Mouse (Mus musculus) erythroblast, embryonic 14.5 days (primary cell): ENCODE data around the gene Kctd12. TPM values are rescaled to one million over a fixed set of nuclear protein-coding genes. Genes with fewer than 3 reads are reported as not detected.
A peak's percentile ranks its signal among the peaks of the same experiment; 100 is the strongest.

Experiments used
- H3K27me3 ChIP-seq: 2 replicates; pipeline ENCODE4 v1.6.1; 2012; ENCODE audit warnings: inconsistent platforms; ENCODE audit not compliant: control insufficient read depth
- H3K36me3 ChIP-seq: 2 replicates; pipeline ENCODE4 v1.6.1; 2012; ENCODE audit warnings: mild to moderate bottlenecking, inconsistent platforms; ENCODE audit not compliant: control insufficient read depth
- H3K4me1 ChIP-seq: 2 replicates; pipeline ENCODE4 v1.6.1; 2012; ENCODE audit warnings: inconsistent platforms; ENCODE audit not compliant: control insufficient read depth
- H3K4me3 ChIP-seq: replicated peaks from 2 replicates; pipeline ENCODE3; 2012; ENCODE audit warnings: moderate library complexity, mild to moderate bottlenecking, inconsistent platforms
- H3K9me3 ChIP-seq: 2 replicates; pipeline ENCODE4 v1.6.1; 2012; ENCODE audit warnings: low read length, inconsistent platforms, mixed read lengths; ENCODE audit not compliant: control insufficient read depth
- GATA1 ChIP-seq: IDR thresholded peaks from 2 replicates; pipeline ENCODE4 v1.6.1; 2012; ENCODE audit warnings: low read length, inconsistent platforms, mixed read lengths
- TAL1 ChIP-seq: IDR thresholded peaks from 3 replicates; pipeline ENCODE4 v1.6.1; 2012; ENCODE audit warnings: low read length, inconsistent platforms, mixed read lengths
- polyA plus RNA-seq: library from polyadenylated mRNA; stranded (reverse); fragments of >175 nt; gene quantifications from 2 replicates; pipeline ENCODE4 v1.2.3, GENCODE M21; 2012

Gene Kctd12
- polyA plus RNA-seq, 1 experiment = 0.04 TPM

DNA sequence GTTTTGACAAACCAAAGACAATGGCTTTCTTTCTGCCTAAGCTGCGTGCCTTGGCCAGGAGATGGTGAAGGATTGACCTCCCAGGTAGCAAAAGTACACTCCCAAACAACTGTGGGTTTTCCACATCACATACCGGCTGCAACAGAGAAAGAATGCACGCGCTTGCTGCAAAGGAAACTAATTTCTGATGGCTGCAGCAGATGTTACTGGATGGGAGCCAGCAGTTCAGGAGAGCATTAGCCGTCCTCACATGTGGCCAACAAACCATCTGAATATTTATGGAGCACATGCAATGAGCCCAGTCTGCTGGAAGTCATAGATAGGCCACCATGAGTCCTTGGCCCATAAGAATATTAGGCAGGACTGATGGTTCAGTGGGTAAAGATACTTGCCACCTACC lies 7.4 kb upstream of the Kctd12 start:
- TF ChIP-seq TAL1 (no peak), GATA1 (no peak)
- H3K36me3 ChIP-seq = no peaks in the 10 kb centered on the region
- no peak overlapping the region for H3K4me3 ChIP-seq
- H3K9me3 ChIP-seq = no peaks in the 10 kb centered on the region
- H3K4me1 ChIP-seq = no peaks in the 10 kb centered on the region
- no peaks in the 10 kb centered on the region for H3K27me3 ChIP-seq

DNA sequence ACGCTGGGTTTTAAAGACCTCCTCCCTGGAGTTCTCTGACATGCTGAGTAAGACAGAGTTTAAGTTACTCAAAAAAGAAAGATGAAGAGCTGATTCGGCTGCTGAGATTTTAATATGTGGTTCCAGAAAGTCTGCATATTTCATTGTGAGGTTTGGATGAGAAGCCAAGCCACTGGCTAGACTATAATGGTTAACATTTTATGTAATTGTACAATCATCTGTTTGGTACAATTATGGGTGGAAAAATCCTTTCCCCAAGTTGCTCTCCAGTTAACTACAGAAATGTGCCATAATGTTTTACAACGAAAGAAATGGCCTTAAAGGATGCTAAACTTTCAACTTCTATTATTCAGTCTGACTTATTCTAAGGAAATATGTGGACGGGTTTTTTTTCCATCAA lies 6.8 kb upstream of the Kctd12 start:
- peaks cover 5% of the 10 kb centered on the region for H3K27me3 ChIP-seq
- no peaks in the 10 kb centered on the region for H3K4me1 ChIP-seq
- H3K36me3 ChIP-seq = no peaks in the 10 kb centered on the region
- TF ChIP-seq GATA1 (no peak), TAL1 (no peak)
- no peak overlapping the region for H3K4me3 ChIP-seq
- no peaks in the 10 kb centered on the region for H3K9me3 ChIP-seq

DNA sequence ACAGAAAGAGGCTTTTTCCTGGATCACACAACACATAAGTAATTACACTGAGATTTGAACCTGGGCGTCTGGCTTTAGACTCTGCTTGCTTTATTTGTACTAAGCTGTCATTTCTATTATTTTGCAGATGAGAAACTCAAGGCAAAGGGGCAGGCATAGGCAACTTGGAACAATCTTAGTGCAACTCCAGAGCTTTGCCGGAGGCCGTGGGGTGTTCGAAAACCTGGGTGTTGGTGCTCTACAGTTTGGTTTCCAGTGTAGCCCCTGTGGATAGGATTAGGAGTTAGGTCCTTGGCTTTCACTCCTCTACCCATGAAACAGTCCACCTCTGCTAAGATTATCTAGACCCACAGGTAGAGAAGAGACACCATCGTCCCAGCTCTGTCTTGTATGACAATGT lies 5.2 kb upstream of the Kctd12 start:
- H3K4me3 ChIP-seq = no peak overlapping the region
- no peak for TF ChIP-seq GATA1
- no peak for TF ChIP-seq TAL1
- no peaks in the 10 kb centered on the region for H3K9me3 ChIP-seq
- peaks cover 20% of the 10 kb centered on the region for H3K27me3 ChIP-seq
- H3K4me1 ChIP-seq = no peaks in the 10 kb centered on the region
- H3K36me3 ChIP-seq = no peaks in the 10 kb centered on the region

DNA sequence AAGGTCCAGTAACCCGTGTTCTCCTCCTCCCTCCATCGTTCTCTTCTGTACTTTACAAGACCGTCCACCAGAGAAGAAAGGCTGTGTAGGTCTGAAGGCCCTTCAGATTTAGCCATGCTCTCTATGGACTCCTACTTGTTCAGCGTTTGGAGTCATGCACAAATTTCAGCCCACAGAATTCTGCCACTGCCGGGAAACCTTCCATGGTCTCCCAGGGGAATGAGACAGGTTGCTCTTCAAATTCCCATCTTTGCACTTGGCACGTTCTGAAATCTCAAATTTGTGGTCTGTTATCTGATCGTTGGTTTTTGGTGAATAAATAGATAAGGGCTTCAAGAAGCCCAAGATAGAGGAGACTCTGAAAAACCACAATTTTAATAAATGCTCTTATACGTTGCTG lies 1.2 kb upstream of the Kctd12 start:
- Histone ChIP-seq H3K4me1 (peaks cover 7% of the 10 kb centered on the region), H3K4me3 (no peak overlapping the region), H3K36me3 (no peaks in the 10 kb centered on the region), H3K9me3 (no peaks in the 10 kb centered on the region), H3K27me3 (peaks cover 54% of the 10 kb centered on the region)
- TF ChIP-seq TAL1 (no peak), GATA1 (no peak)

- Histone ChIP-seq H3K4me1 (peaks cover 7% of the 10 kb centered on the region), H3K27me3 (peaks cover 56% of the 10 kb centered on the region)
Observed at GRCm38 (mm10) chr14:102982016-102982626, 316 bp downstream of the Kctd12 start.

DNA sequence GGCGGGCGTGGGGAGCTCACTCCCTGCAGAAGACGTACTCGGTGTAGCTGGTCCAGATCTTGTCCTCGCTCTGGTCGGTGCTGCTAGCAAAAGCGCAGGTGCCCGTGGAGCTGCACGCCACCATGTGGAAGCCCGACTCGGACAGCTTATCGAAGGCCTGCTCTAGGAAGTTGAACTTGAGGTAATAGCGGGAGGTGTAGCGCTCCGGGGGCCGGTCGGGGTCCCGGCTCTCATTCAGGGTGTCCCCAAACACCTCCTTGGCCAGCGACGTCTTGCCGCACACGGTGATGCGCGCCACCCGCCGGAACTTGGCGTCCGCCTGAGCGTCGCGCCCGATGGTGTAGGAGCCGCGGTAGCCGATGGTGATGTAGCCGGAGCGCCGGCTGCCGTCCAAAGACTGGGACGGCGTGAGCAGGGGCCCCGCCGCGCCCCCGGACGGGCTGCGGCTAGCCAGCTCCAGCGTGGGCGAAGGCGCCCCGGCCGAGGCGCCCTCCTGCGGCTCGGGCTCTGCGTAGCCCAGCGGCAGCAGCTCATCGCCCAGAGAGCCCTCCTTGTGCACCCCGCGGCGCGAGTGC lies 909 bp downstream of the Kctd12 start:
- no peaks in the 10 kb centered on the region for H3K9me3 ChIP-seq
- peaks cover 7% of the 10 kb centered on the region for H3K4me1 ChIP-seq
- H3K4me3 ChIP-seq = peak overlapping the region; percentile 51
- no peaks in the 10 kb centered on the region for H3K36me3 ChIP-seq
- no peak for TF ChIP-seq GATA1
- TF ChIP-seq TAL1 = no peak
- peaks cover 56% of the 10 kb centered on the region for H3K27me3 ChIP-seq

More at GRCm38 (mm10) chr14:102982016-102982626, 316 bp downstream of the Kctd12 start:
- Histone ChIP-seq H3K9me3 (no peaks in the 10 kb centered on the region), H3K4me3 (peak overlapping the region; percentile 51), H3K36me3 (no peaks in the 10 kb centered on the region)
- TF ChIP-seq GATA1 = no peak
- TF ChIP-seq TAL1 = no peak

- H3K27me3 ChIP-seq = peaks cover 56% of the 10 kb centered on the region
- peaks cover 7% of the 10 kb centered on the region for H3K4me1 ChIP-seq
Observed at GRCm38 (mm10) chr14:102980986-102981385, 1.5 kb downstream of the Kctd12 start.

GRCm38 (mm10) chr14:102980481-102980880 lies 2.0 kb downstream of the Kctd12 start:
- no peaks in the 10 kb centered on the region for H3K9me3 ChIP-seq
- H3K4me1 ChIP-seq = peaks cover 7% of the 10 kb centered on the region
- H3K36me3 ChIP-seq = no peaks in the 10 kb centered on the region
- H3K4me3 ChIP-seq = no peak overlapping the region
- TF ChIP-seq TAL1 = no peak
- TF ChIP-seq GATA1 = no peak
- H3K27me3 ChIP-seq = peaks cover 56% of the 10 kb centered on the region

More at GRCm38 (mm10) chr14:102980986-102981385, 1.5 kb downstream of the Kctd12 start:
- no peak for TF ChIP-seq GATA1
- TF ChIP-seq TAL1 = no peak
- H3K4me3 ChIP-seq = peak overlapping the region; percentile 51
- no peaks in the 10 kb centered on the region for H3K9me3 ChIP-seq
- H3K36me3 ChIP-seq = no peaks in the 10 kb centered on the region

- no peak for TF ChIP-seq TAL1
- no peak for TF ChIP-seq GATA1
- H3K4me1 ChIP-seq = peaks cover 7% of the 10 kb centered on the region
- no peak overlapping the region for H3K4me3 ChIP-seq
- no peaks in the 10 kb centered on the region for H3K9me3 ChIP-seq
- H3K27me3 ChIP-seq = peaks cover 56% of the 10 kb centered on the region
- H3K36me3 ChIP-seq = no peaks in the 10 kb centered on the region
Observed at GRCm38 (mm10) chr14:102979831-102980230, 2.6 kb downstream of the Kctd12 start.

DNA sequence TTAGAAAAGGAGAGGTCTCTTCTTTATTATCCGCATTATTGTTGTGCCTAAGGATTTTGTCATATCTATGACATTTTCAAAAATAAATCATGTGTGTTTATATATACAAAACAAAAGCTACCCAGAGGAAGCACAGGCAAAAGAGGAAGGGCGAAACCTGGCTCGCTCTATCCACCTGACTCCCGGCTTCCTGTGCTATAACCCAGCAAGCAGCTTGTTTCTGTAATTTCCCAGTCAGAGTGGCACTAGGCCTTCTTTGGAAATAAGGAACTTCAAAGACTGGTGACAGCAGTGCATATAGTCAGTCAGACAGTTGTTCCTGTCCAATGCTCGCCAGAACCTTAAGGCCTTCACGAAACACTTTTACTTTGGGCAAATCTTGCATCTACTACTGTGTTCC lies 6.6 kb downstream of the Kctd12 start:
- no peak for TF ChIP-seq GATA1
- no peak for TF ChIP-seq TAL1
- Histone ChIP-seq H3K27me3 (peaks cover 18% of the 10 kb centered on the region), H3K4me3 (no peak overlapping the region), H3K36me3 (no peaks in the 10 kb centered on the region), H3K4me1 (no peaks in the 10 kb centered on the region), H3K9me3 (no peaks in the 10 kb centered on the region)
